Mouse (Mus musculus) gastrocnemius, adult 2 months (tissue): ENCODE measurements around the gene Sptan1. TPM values are rescaled to one million over a fixed set of nuclear protein-coding genes. Genes with fewer than 3 reads are reported as not detected.

Experiments used
- DNase-seq: peaks from one replicate; pipeline ENCODE4 v3.0.0; 2022
- H3K27ac ChIP-seq: fragments of 200-600 bp; 2 replicates; pipeline ENCODE4 v1.8.1; 2022; ENCODE audit warnings: mild to moderate bottlenecking
- H3K4me3 ChIP-seq: fragments of 200-600 bp; 2 replicates; pipeline ENCODE4 v1.8.1; 2022; ENCODE audit warnings: mild to moderate bottlenecking, moderate library complexity
- CTCF ChIP-seq: fragments of 200-600 bp; IDR thresholded peaks from 2 replicates; pipeline ENCODE4 v1.8.1; 2022; ENCODE audit warnings: antibody characterized with exemption, mild to moderate bottlenecking, moderate library complexity
- intact Hi-C: fragments of 180-260 bp; cut with DNase I; formaldehyde crosslinking; loops from one replicate; pipeline ENCODE4 v1.15.1; 2025
- microRNA-seq: library from miRNA; unstranded; fragments of <30 nt; microRNA quantifications from one replicate; pipeline ENCODE4 v1.2.0, GENCODE M21; 2021
- total RNA-seq, 2 experiments: library from RNA; stranded (reverse); gene quantifications; 2 replicates each; pipeline ENCODE4 v1.2.3; 2021

Sptan1 gene
- total RNA-seq, 2 experiments from 2014 or later = 41.8 to 62.1 TPM

DNA sequence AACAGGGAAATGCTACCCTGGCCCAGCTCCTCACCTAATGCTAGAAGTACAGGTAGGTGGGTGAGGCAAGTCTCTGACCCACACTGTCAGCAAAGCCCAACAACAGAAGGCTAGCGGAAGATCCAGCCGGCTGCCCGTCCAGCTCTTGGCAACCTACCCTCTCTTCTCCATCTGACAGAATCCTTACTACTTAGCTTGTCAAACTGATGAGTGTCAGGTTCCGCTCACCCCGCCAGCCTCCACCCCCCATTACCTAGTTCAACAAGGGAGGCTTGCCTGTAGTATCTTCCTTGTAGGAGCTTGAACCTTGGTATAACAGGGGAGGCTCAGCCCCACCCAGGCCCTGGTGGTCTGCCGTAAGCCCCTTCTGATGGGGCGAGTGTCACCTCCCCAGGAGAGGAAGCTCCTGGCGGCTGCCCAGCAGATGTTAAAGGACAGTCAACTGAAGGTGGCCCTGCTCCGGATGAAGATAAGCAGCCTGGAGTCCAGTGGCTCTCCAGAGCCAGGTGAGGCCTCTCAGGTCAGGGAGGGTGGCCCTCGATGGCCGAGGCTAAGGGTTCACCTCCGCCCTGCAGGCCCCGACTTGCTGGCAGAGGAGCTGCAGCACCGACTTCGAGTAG, 114.9 kb downstream of the Sptan1 start:
- Histone ChIP-seq H3K4me3 (peak overlapping the region; percentile 64), H3K27ac (peak overlapping the region; percentile 88; the same call in 1 of the 2 replicates)
- no peak for DNase-seq
- no peak for TF ChIP-seq CTCF
- intact Hi-C loops = no loop called here

Small RNA genes lying within 50 kb of the gene (microRNA-seq; reads per million reads assigned to microRNA genes)
- gene Mir6997 = not detected

Other genes starting within 250 kb of the Sptan1 start
- not detected for gene Gm13420, start 213.9 kb upstream of the Sptan1 start, total RNA-seq
- not detected for gene Gm13547, start 206.2 kb upstream of the Sptan1 start, total RNA-seq
- 1 to 10 TPM; 7.9 to 9.7 TPM for gene Coq4, start 178.1 kb upstream of the Sptan1 start, total RNA-seq
- 10 to 100 TPM; 28.2 to 29.1 TPM for gene Trub2, start 177.1 kb upstream of the Sptan1 start, total RNA-seq
- gene Slc27a4, start 162.9 kb upstream of the Sptan1 start, total RNA-seq = 1 to 10 TPM; 6.5 to 9.4 TPM
- gene Urm1, start 145.5 kb upstream of the Sptan1 start, total RNA-seq = 10 to 100 TPM; 29.6 to 31.3 TPM
- gene Cercam, start 96.4 kb upstream of the Sptan1 start, total RNA-seq = 1 to 10 TPM; 2.2 to 4.6 TPM
- 10 to 100 TPM; 11.9 to 12.7 TPM for gene Odf2, start 76.3 kb upstream of the Sptan1 start, total RNA-seq
- 10 to 100 TPM; 23.2 to 28.3 TPM for gene Gle1, start 30.1 kb upstream of the Sptan1 start, total RNA-seq
- gene Wdr34, start 83.3 kb downstream of the Sptan1 start, total RNA-seq = 1 to 10 TPM; 4.4 to 5.0 TPM
- gene Set, start 91.8 kb downstream of the Sptan1 start, total RNA-seq = 100 to 1,000 TPM in 1 of 2 experiments, 10 to 100 TPM in 1; 93.8 to 110 TPM
- 1 to 10 TPM; 3.6 to 4.1 TPM for gene Pkn3, start 112.1 kb downstream of the Sptan1 start, total RNA-seq
- 1 to 10 TPM; 2.0 to 3.5 TPM for gene Zdhhc12, start 128.1 kb downstream of the Sptan1 start, total RNA-seq
- 10 to 100 TPM; 23.1 to 25.2 TPM for gene Zer1, start 159.0 kb downstream of the Sptan1 start, total RNA-seq
- 10 to 100 TPM; 12.9 to 17.5 TPM for gene Tbc1d13, start 168.2 kb downstream of the Sptan1 start, total RNA-seq
- gene Endog, start 205.9 kb downstream of the Sptan1 start, total RNA-seq = 10 to 100 TPM; 50.8 to 67.6 TPM
- 1 to 10 TPM; 4.2 to 4.5 TPM for gene Spout1, start 212.9 kb downstream of the Sptan1 start, total RNA-seq
- gene Kyat1, start 240.3 kb downstream of the Sptan1 start, total RNA-seq = 10 to 100 TPM; 23.4 to 30.3 TPM